Mouse (Mus musculus): ENCODE measurements around the gene Zfp473.
"Not testable (repeated sequence)": the region's sequence is repeated elsewhere in the genome, so short reads cannot be mapped to it uniquely, and the experiment has no call there.

Zfp473 gene

GRCm38 (mm10) chr7:44750950-44751349, at the start of gene Zfp473:
Gene Zfp473 (minus strand): TSS chr7:44751050.
- DNase-seq, result not testable (repeated sequence)

- peak; percentile 62 for DNase-seq
Measured at GRCm38 (mm10) chr7:44792781-44793180, 41.9 kb upstream of the Zfp473 start.

- DNase-seq, result peak; percentile 82
Measured at GRCm38 (mm10) chr7:44790066-44790465, 39.2 kb upstream of the Zfp473 start.

- DNase-seq, result peak; percentile 83
Measured at GRCm38 (mm10) chr7:44789531-44789930, 38.7 kb upstream of the Zfp473 start.

- peak; percentile 57 for DNase-seq
Measured at GRCm38 (mm10) chr7:44780101-44780500, 29.3 kb upstream of the Zfp473 start.

- DNase-seq, result peak; percentile 72
Measured at GRCm38 (mm10) chr7:44776849-44777498, 26.1 kb upstream of the Zfp473 start.

GRCm38 (mm10) chr7:44772591-44773204, 21.8 kb upstream of the Zfp473 start:
- DNase-seq, result no peak

- no peak for DNase-seq
Measured at GRCm38 (mm10) chr7:44770046-44770578, 19.3 kb upstream of the Zfp473 start.

GRCm38 (mm10) chr7:44768129-44768528, 17.3 kb upstream of the Zfp473 start:
- DNase-seq, result no peak

- no peak for DNase-seq
Measured at GRCm38 (mm10) chr7:44760366-44760765, 9.5 kb upstream of the Zfp473 start.

GRCm38 (mm10) chr7:44757164-44757563, 6.3 kb upstream of the Zfp473 start:
- no peak for DNase-seq

- DNase-seq, result peak; percentile 100
Measured at GRCm38 (mm10) chr7:44748101-44749044, 2.5 kb downstream of the Zfp473 start, which contains the start of gene Vrk3. Gene Vrk3 (plus strand): TSS chr7:44748413.

GRCm38 (mm10) chr7:44747115-44747514, 3.7 kb downstream of the Zfp473 start:
- no peak for DNase-seq

GRCm38 (mm10) chr7:44745076-44745475, 5.8 kb downstream of the Zfp473 start:
- peak; percentile 96 for DNase-seq

- DNase-seq, result peak; percentile 87
Measured at GRCm38 (mm10) chr7:44744270-44744669, 6.6 kb downstream of the Zfp473 start.

- DNase-seq, result no peak
Measured at GRCm38 (mm10) chr7:44741361-44741760, 9.5 kb downstream of the Zfp473 start.

- no peak for DNase-seq
Measured at GRCm38 (mm10) chr7:44733723-44734122, 17.1 kb downstream of the Zfp473 start.

GRCm38 (mm10) chr7:44728082-44728975, 22.5 kb downstream of the Zfp473 start:
- peak; percentile 89 for DNase-seq

GRCm38 (mm10) chr7:44727151-44727550, 23.7 kb downstream of the Zfp473 start:
- no peak for DNase-seq

GRCm38 (mm10) chr7:44726343-44726742, 24.5 kb downstream of the Zfp473 start:
- no peak for DNase-seq

- DNase-seq, result no peak
Measured at GRCm38 (mm10) chr7:44724316-44724715, 26.5 kb downstream of the Zfp473 start.

- no peak for DNase-seq
Measured at GRCm38 (mm10) chr7:44722058-44722457, 28.8 kb downstream of the Zfp473 start.
